Mouse (Mus musculus) left cerebral cortex, postnatal 10 days (tissue): Measurements from ENCODE around the gene Polr3e. TPM values are rescaled to one million over a fixed set of nuclear protein-coding genes. Genes with fewer than 3 reads are reported as not detected.
"Not testable (repeated sequence)": the region's sequence is repeated elsewhere in the genome, so short reads cannot be mapped to it uniquely, and the experiment has no call there.

Experiments used
- DNase-seq, 2 experiments: peaks; one replicate each; pipeline ENCODE4 v3.0.0; 2021 to 2022; ENCODE audit warnings: low spot score in 2 of 2, mixed read lengths in 1 of 2; ENCODE audit errors: extremely low spot score in 1 of 2
- intact Hi-C: fragments of 180-260 bp; cut with DNase I; formaldehyde crosslinking; loops from one replicate; pipeline ENCODE4 v1.15.1; 2025
- total RNA-seq, 2 experiments: library from RNA; stranded (reverse); gene quantifications; 2 replicates each; pipeline ENCODE4 v1.2.3; 2021

Polr3e gene
- total RNA-seq, 2 experiments from 2014 or later: 34.5 to 34.6 TPM

DNA sequence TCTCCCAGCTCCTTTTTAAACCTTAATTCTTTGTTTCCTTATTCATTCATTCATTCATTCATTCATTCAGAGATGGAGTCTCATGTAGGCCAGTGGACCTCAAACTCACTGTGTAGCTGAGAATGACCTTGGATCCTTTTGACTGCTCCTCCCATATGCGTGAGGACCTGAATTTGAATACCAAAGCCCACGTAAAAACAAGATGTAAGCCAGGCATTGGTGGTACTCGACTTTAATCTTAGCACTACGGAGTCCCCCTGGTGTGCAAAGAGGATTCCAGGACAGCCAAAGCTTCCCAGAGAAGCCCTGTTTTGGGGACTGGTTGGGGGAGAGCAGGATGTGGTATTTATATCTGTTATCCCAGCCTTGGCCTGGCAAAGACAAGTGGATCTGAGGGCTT is 17.4 kb upstream of the Polr3e start:
- intact Hi-C loops: no loop called here
- DNase-seq: no peak

DNA sequence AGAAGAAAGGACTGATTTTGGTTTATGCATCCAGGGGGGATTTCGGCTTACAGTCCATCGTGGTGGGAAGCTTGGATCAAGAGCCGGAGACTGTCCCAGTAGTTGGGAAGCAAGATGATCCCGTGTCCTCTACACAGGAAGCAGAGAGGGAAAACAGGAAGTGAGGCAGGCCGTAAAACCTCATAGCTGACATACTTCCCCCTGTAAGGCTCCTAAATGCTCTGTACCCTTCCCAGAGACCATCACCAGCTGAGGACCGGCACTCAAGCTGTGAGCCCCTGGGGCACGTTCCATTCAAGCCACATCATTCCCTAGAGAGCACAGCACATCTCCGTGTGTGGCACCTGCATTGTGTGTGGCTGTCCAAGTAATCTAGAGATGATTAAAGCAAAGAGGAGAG is 15.8 kb upstream of the Polr3e start:
- no peak for DNase-seq

GRCm38 (mm10) chr7:120902931-120903330 is 14.6 kb upstream of the Polr3e start:
- intact Hi-C loops: no loop called here
- DNase-seq: no peak

More for the DNA sequence above, 15.8 kb upstream of the Polr3e start:
- intact Hi-C loops: no loop called here

- intact Hi-C loops: loop anchor here (10.0 kb wide), 1 partner anchor 235 kb away; the partner anchor contains the start of genes Mosmo and Pdzd9
- not testable (repeated sequence) for DNase-seq
Measured at GRCm38 (mm10) chr7:120910172-120910571, 7.4 kb upstream of the Polr3e start.

DNA sequence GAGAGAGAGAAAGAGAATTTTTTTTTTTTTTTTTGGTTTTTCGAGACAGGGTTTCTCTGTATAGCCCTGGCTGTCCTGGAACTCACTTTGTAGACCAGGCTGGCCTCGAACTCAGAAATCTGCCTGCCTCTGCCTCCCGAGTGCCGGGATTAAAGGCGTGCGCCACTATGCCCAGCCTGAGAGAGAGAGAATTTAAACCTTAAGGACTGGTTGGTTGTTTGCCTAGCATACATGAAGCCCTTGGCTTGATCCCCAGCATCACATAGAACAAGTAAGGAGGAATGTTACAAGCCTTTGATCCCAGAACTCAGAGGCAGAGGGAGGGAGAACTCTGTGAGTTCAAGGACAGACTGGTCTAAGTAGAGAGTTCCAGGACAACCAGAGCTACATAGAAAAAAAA is 6.3 kb upstream of the Polr3e start:
- intact Hi-C loops: loop anchor here (10.0 kb wide), 1 partner anchor 236 kb away; the partner anchor contains the start of genes Mosmo and Pdzd9
- DNase-seq: not testable (repeated sequence)

DNA sequence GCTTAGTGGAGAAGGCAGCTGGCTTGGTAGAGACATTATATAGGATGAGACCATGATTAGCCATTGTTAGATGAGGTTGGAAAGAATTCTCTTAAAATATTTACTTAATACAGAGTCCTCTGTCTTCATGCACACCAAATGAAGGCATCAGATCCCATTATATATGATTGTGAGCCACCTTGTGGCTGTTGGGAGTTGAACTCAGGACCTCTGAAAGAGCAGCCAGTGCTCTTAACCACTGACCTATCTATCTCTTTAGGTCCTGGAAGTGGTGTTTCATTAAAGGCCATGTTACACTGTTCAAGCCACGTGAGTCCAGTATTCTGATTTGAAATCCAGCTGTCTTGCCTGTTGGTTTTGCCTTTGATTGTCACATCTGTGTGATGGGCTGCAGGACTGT is 4.2 kb upstream of the Polr3e start:
- DNase-seq: no peak
- intact Hi-C loops: loop anchor here (10.0 kb wide), 1 partner anchor 239 kb away; the partner anchor contains the start of genes Mosmo and Pdzd9

DNA sequence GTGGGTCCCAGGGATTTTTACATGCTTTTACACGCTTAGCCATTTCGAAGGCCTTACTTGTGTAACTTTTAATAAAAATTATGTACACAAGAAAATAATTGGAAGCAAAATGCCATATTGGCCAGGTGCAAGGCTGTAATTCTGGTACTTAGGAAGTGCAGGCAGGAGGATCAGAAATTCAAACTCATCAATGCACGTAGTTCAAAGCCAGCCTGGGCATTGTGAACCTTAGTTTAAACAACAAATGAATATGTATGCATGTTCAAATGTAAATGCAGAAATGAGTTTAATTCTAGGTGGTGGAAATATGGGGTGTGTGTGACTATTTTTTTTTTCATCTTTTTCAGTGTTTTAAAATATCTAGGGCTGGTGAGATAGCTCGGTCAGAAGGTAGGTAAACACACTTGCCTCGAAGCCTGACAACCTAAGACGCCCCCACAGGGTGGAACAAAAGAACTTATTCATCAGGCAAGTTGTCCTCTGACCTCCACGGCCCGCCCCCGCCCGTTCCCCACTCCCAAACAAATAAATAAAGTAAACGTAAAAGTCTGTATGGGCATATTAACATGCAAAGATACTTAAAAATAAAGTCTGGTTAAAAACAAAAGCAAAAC is 1.2 kb upstream of the Polr3e start:
- intact Hi-C loops: loop anchor here (2.0 to 10.0 kb wide), 3 partner anchors 74 to 242 kb away; partner anchors contain the start of genes Eef2k, Mosmo and Pdzd9
- no peak for DNase-seq

DNA sequence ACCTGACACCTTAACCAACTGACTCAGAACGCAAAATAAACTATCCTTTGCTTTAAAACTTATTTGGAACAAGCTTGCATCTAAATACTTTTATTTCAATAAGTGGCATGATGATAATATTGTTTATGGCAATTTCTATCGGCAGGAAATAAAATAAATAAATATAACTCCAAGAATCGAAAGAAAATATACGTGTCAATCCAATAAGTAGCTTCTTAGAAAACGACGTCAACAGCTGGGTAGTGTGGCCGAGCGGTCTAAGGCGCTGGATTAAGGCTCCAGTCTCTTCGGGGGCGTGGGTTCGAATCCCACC is 309 bp upstream of the Polr3e start:
- no peak for DNase-seq
- intact Hi-C loops: loop anchor here (2.0 to 10.0 kb wide), 3 partner anchors 74 to 242 kb away; partner anchors contain the start of genes Eef2k, Mosmo and Pdzd9

DNA sequence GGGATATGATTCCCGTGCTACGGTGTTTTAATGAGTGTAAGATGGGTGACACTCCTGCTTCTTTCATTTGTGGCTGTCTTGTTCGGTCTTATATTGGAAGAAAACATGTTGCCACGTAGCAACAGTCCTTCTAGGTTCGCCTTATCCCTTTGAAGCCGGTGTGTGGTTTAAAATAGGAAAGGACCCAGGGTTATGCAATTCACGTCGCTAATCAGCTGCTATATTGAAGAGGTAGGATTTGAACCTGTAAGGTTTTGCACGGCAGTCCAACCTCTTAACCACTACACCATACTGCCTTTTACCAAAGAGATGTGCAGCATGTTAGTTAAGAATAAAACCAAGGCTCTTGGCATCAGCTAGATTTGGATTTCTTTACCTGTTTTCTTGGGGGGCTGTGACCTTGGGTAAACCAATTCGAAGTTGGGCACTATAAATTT is 1.0 kb downstream of the Polr3e start:
- peak in 1 of 2 experiments; percentile 48 for DNase-seq
- intact Hi-C loops: loop anchor here (10.0 kb wide), 1 partner anchor 244 kb away; the partner anchor contains the start of genes Mosmo and Pdzd9

- no peak for DNase-seq
- intact Hi-C loops: loop anchor here (5.0 kb wide), 1 partner anchor 129 kb away; no protein-coding TSS in a partner anchor
Measured at GRCm38 (mm10) chr7:120933110-120933509, 15.6 kb downstream of the Polr3e start.

DNA sequence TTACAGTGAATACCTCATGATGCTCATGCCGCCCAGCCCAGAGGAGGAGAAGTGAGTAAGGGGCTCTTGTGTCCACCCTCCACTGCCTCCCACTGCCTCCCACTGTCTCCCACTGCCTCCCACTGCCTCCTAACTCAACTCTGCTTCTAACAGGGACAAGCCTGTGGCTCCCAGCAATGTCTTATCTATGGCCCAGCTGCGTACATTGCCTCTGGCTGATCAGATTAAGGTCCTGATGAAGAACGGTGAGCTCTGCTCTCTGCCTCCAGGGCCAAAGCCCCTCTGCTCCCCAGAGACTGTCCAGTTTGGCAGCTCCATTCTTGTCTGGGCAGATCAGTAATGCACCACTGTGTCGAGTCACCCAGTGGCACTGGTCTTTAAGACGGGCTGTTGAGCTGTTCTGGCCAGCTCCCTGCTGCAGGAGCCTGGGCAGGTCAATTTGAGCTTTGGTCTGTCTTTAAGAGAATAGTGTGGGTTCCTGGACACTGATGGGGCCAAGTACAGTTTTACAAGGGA is 16.2 kb downstream of the Polr3e start:
- intact Hi-C loops: loop anchor here (5.0 kb wide), 1 partner anchor 129 kb away; no protein-coding TSS in a partner anchor
- no peak for DNase-seq

GRCm38 (mm10) chr7:120934716-120935115 is 17.2 kb downstream of the Polr3e start:
- intact Hi-C loops: loop anchor here (5.0 kb wide), 2 partner anchors 128 to 183 kb away; no protein-coding TSS in a partner anchor
- DNase-seq: peak in 1 of 2 experiments; percentile 43

DNA sequence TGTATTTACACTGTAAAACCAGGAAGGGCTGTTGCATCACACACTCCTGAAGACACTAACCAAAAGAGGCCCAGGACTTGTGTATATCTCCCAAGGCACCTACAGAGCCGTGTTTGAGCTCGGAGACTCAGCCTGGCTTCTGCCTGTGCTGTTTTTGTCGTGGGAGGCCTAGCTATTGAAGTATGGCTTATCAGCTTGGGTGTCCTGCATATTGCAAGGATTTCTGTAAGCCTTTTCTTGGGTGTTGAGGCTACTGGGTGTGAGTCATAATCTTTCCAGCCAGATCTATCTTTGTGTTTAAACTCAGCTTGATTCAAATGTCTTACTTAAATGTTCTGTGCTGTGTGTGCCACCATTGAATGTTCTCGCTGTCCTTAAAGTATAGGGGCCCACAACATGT is 19.0 kb downstream of the Polr3e start:
- intact Hi-C loops: loop anchor here (5.0 kb wide), 1 partner anchor 181 kb away; no protein-coding TSS in a partner anchor
- DNase-seq: no peak

DNA sequence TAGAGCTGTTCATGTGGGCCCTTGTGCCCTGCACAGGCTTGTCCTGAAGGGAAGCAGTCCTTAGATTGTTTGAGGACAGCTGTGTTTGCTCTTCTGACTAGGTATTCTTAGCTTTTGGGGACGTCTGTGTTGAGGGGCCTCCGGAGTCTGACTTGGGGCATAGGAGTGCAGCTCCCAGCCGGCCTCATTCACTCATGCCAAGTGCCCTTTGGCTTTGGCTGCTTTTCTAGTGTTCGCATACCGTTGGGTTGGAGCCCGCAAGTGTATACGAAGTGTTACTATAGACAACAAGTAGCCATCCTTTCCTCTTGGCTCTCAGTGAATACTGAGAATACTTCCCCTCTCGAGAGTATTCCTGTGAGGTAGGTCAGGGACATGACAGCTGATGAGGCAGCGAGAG is 20.7 kb downstream of the Polr3e start:
- intact Hi-C loops: loop anchor here (5.0 kb wide), 1 partner anchor 179 kb away; no protein-coding TSS in a partner anchor
- no peak for DNase-seq

- intact Hi-C loops: no loop called here
- DNase-seq: peak in 1 of 2 experiments; percentile 32
Measured at GRCm38 (mm10) chr7:120940343-120940742, 22.8 kb downstream of the Polr3e start.

DNA sequence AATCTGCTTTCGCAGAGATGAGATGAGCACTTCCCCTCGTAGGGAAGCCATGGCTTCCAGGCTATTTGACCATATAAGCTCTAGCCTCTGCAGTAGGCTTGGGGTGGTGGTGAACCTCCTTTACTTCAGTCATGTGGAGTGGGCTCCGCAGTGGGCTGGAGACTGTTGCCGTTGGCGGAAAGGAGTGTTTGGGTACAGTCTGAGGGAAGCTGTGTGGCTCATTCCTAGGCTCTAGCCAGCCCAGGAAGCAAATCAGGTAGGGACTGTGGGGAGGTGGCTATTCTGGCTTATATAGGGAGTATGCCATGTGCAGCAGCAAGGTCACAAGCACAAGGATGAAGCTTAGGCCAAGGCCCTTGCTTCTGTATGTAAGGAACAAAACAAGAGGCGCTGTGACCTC is 23.7 kb downstream of the Polr3e start:
- DNase-seq: no peak
- intact Hi-C loops: no loop called here

DNA sequence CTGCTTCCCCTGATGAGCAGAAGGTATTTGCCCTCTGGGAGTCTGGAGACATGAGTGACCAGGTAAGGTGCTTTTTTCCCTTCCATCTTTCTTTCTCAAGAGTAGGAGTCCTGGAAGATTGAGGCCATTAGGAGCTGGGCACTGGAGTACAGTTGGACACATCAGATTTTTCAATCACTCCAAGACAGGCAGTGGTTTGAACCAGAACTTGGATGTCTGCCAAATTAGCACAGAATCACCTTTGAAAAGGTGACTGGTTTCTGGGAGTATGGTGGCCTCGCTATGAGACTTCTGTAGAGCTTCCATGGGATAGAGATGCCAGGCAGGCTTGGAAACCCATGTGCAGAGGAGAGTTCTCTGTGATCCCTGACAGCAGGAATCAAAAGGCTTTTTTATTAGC is 25.0 kb downstream of the Polr3e start:
- intact Hi-C loops: no loop called here
- no peak for DNase-seq

DNA sequence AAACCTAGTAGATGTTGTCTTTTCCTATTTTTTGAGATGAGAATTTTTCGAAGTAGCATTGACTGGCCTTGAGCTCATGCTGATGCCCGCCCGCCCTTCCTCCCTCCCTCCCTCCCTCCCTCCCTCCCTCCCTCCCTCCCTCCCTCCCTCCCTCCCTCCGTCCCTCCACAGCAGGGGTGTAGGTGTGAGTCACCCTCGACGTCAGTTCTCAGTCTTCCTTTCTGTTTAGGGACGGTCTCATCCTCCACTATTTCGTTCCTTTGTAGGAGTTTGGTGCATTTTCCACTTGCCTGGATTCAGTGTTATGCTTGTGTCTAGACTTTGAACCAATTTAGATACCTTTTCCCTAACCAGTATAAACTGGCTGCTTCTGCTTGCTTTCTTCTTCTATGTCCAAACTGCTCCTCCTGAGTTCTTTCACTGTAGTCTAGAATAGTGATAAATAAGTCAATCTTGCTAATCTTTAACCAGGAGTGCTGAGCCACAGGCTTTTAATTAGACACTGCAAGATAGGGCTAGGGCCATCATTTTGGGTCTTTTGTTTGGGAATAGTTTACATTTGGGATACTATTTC is 26.5 kb downstream of the Polr3e start:
- DNase-seq: no peak
- intact Hi-C loops: no loop called here

GRCm38 (mm10) chr7:120953591-120953990 is 36.0 kb downstream of the Polr3e start:
- DNase-seq, intact Hi-C loops: not testable (repeated sequence)

DNA sequence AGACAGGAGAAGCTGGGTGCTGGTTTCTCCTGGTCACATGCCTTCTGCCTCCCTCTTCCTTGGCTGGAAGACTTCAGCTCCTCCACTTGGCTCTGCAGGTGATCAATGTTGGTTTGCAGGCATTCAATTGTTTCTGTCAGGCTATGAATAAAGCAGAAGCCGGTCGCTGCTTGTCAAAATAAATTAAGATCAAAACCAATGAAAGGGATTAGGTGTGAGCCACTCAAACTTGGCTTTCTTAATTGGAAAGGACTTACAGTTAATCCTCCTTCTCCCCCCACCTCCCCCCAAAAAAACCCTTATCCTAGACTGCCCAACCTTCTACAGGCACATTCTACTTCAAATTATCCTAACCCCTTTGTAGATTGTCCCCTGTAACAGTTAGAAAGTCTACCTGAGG is 42.6 kb downstream of the Polr3e start:
- DNase-seq: no peak
- intact Hi-C loops: no loop called here
